Mouse (Mus musculus): ENCODE data around the gene Cmss1.

The Cmss1 gene

GRCm38 (mm10) chr16:57484043-57484795 lies 122.4 kb downstream of the Cmss1 start:
- in situ Hi-C loops (cut with MboI; ENCODE audit: unreplicated experiment in 2 of 2), result no loop called here

GRCm38 (mm10) chr16:57483503-57483902 lies 123.2 kb downstream of the Cmss1 start:
- in situ Hi-C loops (cut with MboI; ENCODE audit: unreplicated experiment in 2 of 2), result no loop called here

- in situ Hi-C loops (cut with MboI; ENCODE audit: unreplicated experiment in 2 of 2), result no loop called here
Observed at GRCm38 (mm10) chr16:57482911-57483310, 123.8 kb downstream of the Cmss1 start.

- in situ Hi-C loops (cut with MboI; ENCODE audit: unreplicated experiment in 2 of 2), result no loop called here
Observed at GRCm38 (mm10) chr16:57482264-57482663, 124.4 kb downstream of the Cmss1 start.

- in situ Hi-C loops (cut with MboI; ENCODE audit: unreplicated experiment in 2 of 2), result loop anchor here in 1 of 2 experiments (10.0 kb wide), 1 partner anchor 65 kb away; no protein-coding TSS in a partner anchor
Observed at GRCm38 (mm10) chr16:57479776-57480175, 126.9 kb downstream of the Cmss1 start.

- in situ Hi-C loops (cut with MboI; ENCODE audit: unreplicated experiment in 2 of 2), result loop anchor here in 1 of 2 experiments (10.0 kb wide), 1 partner anchor 66 kb away; no protein-coding TSS in a partner anchor
Observed at GRCm38 (mm10) chr16:57478451-57478850, 128.2 kb downstream of the Cmss1 start.

GRCm38 (mm10) chr16:57473415-57474085 lies 133.1 kb downstream of the Cmss1 start:
- in situ Hi-C loops (cut with MboI; ENCODE audit: unreplicated experiment in 2 of 2), result loop anchor here in 1 of 2 experiments (10.0 kb wide), 1 partner anchor 71 kb away; no protein-coding TSS in a partner anchor

GRCm38 (mm10) chr16:57471071-57471470 lies 135.6 kb downstream of the Cmss1 start:
- in situ Hi-C loops (cut with MboI; ENCODE audit: unreplicated experiment in 2 of 2), result loop anchor here in 1 of 2 experiments (10.0 kb wide), 1 partner anchor 74 kb away; no protein-coding TSS in a partner anchor

GRCm38 (mm10) chr16:57470286-57470830 lies 136.3 kb downstream of the Cmss1 start:
- in situ Hi-C loops (cut with MboI; ENCODE audit: unreplicated experiment in 2 of 2), result loop anchor here in 1 of 2 experiments (10.0 kb wide), 1 partner anchor 74 kb away; no protein-coding TSS in a partner anchor

GRCm38 (mm10) chr16:57469869-57470268 lies 136.8 kb downstream of the Cmss1 start:
- in situ Hi-C loops (cut with MboI; ENCODE audit: unreplicated experiment in 2 of 2), result loop anchor here (5.0 to 10.0 kb wide), 2 partner anchors 38 to 75 kb away; no protein-coding TSS in a partner anchor

GRCm38 (mm10) chr16:57469301-57469700 lies 137.4 kb downstream of the Cmss1 start:
- in situ Hi-C loops (cut with MboI; ENCODE audit: unreplicated experiment in 2 of 2), result loop anchor here in 1 of 2 experiments (5.0 kb wide), 1 partner anchor 37 kb away; no protein-coding TSS in a partner anchor

GRCm38 (mm10) chr16:57465386-57465913 lies 141.2 kb downstream of the Cmss1 start:
- in situ Hi-C loops (cut with MboI; ENCODE audit: unreplicated experiment in 2 of 2), result loop anchor here in 1 of 2 experiments (5.0 kb wide), 1 partner anchor 33 kb away; no protein-coding TSS in a partner anchor

- in situ Hi-C loops (cut with MboI; ENCODE audit: unreplicated experiment in 2 of 2), result no loop called here
Observed at GRCm38 (mm10) chr16:57456003-57456402, 150.7 kb downstream of the Cmss1 start.

- in situ Hi-C loops (cut with MboI; ENCODE audit: unreplicated experiment in 2 of 2), result no loop called here
Observed at GRCm38 (mm10) chr16:57455573-57455972, 151.1 kb downstream of the Cmss1 start.

- in situ Hi-C loops (cut with MboI; ENCODE audit: unreplicated experiment in 2 of 2), result no loop called here
Observed at GRCm38 (mm10) chr16:57454106-57454763, 152.4 kb downstream of the Cmss1 start.

GRCm38 (mm10) chr16:57453009-57453408 lies 153.7 kb downstream of the Cmss1 start:
- in situ Hi-C loops (cut with MboI; ENCODE audit: unreplicated experiment in 2 of 2), result no loop called here

GRCm38 (mm10) chr16:57445096-57446094 lies 161.3 kb downstream of the Cmss1 start:
- in situ Hi-C loops (cut with MboI; ENCODE audit: unreplicated experiment in 2 of 2), result no loop called here

- in situ Hi-C loops (cut with MboI; ENCODE audit: unreplicated experiment in 2 of 2), result no loop called here
Observed at GRCm38 (mm10) chr16:57440706-57441437, 165.8 kb downstream of the Cmss1 start.

Data from v-Abl transformed pro-B cells (cell line).